Mouse (Mus musculus) NIH3T3 (cell line): ENCODE measurements around the gene Mast2.

Experiments
- DNase-seq: peaks from one replicate; pipeline ENCODE4 v3.0.0-alpha.2; 2012; ENCODE audit warnings: low read depth

Mast2 gene

DNA sequence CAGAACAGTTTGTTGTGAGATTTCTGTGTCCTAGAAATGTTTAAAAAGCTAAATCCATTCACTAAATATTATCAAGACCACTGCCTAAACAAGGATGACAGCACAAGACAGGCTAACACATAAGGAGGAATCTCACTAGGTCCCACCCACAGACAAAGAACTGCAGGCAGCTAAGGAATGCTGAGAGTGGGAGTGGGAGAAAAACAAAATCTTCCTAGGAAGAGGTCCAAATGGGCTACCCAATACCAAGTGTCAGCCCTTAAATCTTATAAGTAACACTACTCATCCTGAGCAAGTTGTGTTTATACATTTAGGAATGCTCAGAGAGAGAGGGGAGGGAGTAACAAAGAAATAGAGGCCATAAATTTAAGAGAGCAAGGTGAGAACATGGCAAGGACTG is 52.6 kb downstream of the Mast2 start:
- peak; percentile 40 for DNase-seq

GRCm38 (mm10) chr4:116406668-116407067 is 57.3 kb downstream of the Mast2 start:
- DNase-seq = no peak

DNA sequence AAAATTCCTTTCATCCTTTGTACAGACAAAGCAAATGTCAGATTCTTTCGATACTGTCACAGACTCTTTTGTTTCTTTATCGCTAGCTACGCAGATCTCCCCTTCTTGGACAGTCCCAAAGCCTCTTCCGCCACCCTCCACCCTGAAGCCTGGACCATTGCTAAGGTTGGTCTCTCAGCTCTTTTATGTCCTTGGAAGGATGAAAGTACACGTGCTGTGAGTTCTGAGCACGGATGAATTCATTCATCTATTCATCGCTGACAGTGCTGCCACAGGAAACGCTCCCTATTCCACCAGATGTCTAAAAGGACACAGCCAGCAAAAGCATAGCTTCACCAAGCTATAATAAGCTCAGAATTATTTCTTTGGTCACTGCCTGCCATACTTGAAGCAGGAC is 58.0 kb downstream of the Mast2 start:
- no peak for DNase-seq

GRCm38 (mm10) chr4:116405276-116405954 is 58.6 kb downstream of the Mast2 start:
- no peak for DNase-seq

GRCm38 (mm10) chr4:116403884-116404283 is 60.1 kb downstream of the Mast2 start:
- DNase-seq = peak; percentile 69

GRCm38 (mm10) chr4:116402708-116403107 is 61.3 kb downstream of the Mast2 start:
- peak; percentile 20 for DNase-seq

GRCm38 (mm10) chr4:116398051-116398450 is 65.9 kb downstream of the Mast2 start:
- no peak for DNase-seq

- DNase-seq = peak; percentile 90
Observed at GRCm38 (mm10) chr4:116377973-116378667, 85.9 kb downstream of the Mast2 start.

DNA sequence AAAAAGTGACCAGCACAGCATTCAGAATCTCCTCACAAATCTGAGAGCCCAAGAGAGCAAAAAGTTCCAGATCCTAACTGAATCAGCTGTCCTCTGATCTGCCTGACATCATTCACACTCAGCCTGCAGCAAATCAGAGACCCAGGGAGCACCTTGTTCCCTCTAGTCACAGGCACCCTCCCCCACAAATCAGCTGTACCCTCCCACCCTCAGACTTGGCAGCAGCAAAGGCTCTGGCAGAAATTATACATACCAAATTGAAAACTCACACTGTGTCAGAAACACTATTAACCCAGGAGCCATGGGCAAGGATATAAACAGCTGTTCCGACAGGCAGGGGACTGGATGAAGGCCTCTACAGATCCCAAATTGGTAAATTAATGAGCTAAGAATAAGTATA is 92.3 kb downstream of the Mast2 start:
- DNase-seq = peak; percentile 81

DNA sequence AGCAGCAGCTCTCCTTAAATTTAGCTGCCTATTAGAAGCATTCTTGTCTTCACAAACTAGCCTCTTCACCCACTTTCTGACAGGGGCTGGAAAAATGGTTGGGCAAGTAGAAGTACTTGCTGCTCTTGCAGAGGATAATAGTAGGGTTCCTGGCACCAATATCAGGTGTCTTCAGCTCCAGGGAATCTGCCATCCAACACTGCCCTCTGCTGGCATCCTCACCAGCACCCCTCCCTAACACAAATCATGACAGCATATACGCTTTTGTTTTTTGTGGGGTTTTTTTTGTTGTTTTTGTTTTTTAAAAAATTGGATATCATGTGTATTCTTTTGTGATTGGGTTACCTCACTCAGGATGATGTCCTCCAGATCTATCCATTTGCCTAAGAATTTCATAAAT is 105.9 kb downstream of the Mast2 start:
- peak; percentile 29 for DNase-seq

GRCm38 (mm10) chr4:116352919-116353318 is 111.1 kb downstream of the Mast2 start:
- DNase-seq = no peak

DNA sequence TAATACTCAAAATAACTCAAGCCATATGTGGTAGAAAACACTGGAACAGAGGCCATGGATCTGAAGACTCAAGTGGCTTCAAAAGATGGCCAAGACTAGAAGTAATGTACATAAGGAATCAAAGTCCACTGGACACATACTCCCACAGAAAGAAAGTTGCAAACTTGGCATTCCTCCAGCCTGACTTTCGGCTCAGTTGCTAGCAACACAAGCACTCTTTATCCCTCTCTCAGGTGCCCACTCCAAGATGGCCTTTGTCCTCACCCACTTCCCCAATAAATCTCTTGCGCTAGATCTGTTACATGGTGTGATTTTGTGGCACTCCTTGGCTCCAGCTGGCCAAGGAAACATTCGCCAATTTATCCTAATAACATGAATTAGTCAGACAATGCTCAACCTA is 111.5 kb downstream of the Mast2 start:
- DNase-seq = peak; percentile 20

DNA sequence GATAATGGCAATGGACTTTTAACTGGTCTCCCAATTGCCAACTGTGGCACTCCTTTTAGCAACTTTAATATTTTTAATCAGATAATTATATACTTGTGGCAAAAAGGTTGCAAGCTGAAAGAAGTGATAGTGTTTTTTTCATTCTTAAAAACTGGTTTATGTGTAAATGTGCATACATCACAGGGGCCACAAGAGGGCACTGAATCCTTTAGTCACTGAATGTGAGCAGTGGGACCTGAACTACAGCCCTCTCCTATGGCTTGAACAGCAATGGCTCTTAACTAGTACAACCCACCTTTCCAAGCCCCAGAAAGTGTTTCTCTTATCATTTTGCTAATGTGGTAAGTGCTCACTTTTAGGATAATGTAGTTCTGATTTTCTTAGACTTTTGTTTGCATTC is 121.9 kb downstream of the Mast2 start:
- peak; percentile 90 for DNase-seq

DNA sequence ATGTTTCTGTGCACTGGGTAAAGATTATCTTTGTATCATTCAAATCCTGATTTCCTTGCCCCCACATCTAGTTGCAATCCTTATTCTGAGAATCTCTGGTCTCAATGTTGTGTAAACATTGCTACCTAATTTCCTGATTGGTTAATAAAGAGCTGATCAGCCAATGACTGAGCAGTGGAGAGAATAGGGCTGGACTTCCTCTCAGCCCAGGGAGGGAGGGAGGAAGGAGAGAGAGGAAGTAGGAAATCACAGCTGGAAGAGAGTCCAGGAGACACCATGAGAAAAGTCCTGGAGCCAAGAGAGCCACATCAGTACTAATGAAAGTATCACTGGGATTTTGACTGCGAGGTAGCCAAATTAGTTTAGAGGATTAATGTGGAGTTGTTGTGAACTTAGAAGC is 127.7 kb downstream of the Mast2 start:
- DNase-seq = no peak

DNA sequence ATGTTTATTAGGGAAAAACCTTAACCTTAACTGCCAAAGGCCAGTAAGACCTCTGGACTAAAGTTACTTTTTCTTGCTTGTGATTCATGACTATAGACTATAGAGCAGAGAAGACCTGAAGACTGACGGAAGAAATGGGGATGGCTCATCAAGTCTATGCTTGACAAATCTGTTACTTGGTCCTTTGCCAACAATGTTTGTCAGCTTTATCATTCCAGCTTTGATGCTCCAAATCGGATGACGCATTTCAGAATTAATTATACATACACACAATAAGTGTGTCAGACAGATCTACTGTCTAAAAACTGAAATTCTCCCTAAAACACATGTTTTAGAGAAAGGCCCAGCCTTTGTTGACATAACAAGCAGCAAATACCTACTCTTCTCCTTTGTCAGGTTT is 134.7 kb downstream of the Mast2 start:
- no peak for DNase-seq

GRCm38 (mm10) chr4:116322127-116322526 is 141.9 kb downstream of the Mast2 start:
- DNase-seq = no peak

GRCm38 (mm10) chr4:116317575-116317974 is 146.4 kb downstream of the Mast2 start:
- no peak for DNase-seq

DNA sequence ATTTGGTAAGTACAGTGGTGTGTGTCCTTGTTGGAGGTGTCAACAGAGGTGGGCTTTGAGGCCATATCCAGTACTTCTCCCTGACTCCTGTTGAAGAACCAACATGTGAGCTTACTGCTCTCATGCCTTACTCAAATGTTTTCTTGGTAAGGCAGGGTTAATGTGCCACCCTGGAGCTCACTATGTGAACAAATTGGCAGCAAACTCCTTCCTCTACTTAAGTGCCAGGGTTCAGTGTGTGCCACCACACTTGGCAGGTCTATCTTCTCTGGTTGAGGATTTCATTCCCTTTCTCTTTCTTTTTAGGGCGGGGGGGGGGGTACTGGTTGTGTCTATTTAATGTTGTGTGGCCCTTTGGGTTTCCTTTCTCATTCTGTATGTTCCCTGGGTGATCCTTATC is 159.4 kb downstream of the Mast2 start:
- no peak for DNase-seq

GRCm38 (mm10) chr4:116300878-116301355 is 163.1 kb downstream of the Mast2 start:
- peak; percentile 97 for DNase-seq

DNA sequence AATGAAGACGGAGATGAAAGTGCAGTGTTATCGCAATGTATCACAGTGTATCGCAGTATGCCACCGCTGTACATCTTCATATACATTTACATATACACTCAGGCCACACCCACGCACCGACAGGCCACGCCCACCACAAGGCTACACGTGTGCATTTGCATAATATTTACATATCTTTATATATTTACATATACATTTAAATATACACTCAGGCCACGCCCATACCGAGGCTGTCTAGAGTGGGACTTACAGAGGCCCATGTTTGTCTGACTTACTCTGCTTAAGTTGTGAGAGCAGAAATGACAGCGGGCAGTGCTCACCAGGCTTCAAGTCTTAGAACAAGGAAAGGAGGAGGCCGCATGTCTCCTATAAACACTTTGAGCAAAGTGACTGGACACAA is 170.7 kb downstream of the Mast2 start:
- no peak for DNase-seq

DNA sequence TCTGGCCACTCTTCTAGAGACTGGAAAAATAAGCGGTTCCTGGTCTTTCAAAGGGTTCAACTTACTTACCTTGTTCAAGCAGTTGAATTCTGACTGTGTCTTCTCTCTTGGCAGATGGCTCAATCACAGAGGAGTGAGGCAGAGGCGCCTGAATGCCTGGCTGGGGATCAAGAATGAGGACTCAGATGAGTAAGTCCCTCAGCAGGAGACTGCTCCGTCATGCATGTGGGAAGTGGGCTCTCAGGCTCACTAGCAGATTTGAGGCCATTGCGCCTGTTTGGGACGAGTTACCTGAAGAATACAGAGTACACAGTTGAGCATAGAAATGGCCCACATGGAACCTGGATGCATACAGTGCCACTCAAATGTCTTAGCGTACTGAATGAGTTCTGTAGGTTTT is 172.4 kb downstream of the Mast2 start:
- peak; percentile 89 for DNase-seq

- DNase-seq = peak; percentile 26
Observed at GRCm38 (mm10) chr4:116282211-116282610, 181.8 kb downstream of the Mast2 start.

- peak; percentile 36 for DNase-seq
Observed at GRCm38 (mm10) chr4:116268220-116268619, 195.8 kb downstream of the Mast2 start.
